Mouse (Mus musculus): ENCODE measurements around the gene Zfp398.

Zfp398 gene

GRCm38 (mm10) chr6:47835482-47835983, at the start of gene Zfp398:
TSS of gene Zfp398 (plus strand) at chr6:47835661.
- peak; percentile 90 for DNase-seq (ENCODE audit: low read depth, low spot score)

DNA sequence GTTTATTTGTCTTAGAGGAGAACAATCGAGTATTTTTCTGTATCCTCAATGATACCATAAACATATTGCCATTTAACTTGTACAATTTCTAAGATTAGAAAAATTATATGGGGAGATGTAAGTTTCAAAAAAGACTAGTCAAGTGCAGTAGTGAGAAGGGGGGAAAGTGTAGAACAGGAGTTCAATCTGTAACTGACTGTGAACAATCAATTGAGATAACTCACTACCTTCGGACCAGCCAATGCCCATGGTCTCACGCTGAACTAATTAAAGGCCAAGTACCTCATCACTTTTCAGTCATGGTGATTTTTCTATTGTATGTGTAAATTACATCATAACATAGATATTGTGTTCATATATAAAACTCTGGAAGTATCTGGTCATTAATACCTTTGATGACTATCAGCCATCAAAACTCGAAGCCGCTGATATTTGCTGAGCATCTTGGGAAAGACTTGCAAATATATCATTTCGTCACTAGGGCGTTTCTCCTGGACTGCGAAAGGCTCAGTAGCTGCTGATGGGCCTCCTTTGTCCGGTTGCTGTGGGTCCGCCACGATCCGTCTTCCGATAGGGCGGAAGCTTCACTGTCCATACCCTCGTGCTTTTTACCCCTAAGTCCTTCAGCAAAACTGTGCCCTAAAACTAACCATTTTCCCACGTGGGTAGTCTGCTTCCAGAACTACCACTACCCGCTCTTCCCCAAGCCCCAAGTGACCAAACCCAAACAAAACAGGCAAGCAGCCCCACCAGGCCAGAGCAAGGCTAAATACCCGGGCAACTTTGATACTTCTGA, 47.3 kb upstream of the Zfp398 start:
- DNase-seq (ENCODE audit: low read depth, low spot score), result peak; percentile 93

DNA sequence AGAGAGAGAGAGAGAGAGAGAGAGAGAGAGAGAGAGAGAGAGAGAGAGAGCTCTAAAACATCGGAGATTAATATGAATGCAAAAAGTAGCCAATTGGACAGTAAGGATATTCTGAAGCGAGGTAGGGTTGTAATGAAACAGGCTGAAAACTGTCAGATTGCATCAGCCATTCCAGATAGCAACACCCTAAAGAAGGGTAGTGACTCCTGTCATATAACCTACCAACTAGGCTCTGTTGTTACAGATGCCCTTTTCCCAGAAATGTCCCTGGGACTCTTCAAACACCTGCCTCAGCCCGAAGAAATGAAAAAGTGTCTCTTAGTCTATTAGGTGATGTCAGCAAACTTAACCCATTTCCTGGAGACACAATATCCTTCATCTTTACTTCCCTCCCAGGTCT, 46.6 kb upstream of the Zfp398 start:
- no peak for DNase-seq (ENCODE audit: low read depth, low spot score)

DNA sequence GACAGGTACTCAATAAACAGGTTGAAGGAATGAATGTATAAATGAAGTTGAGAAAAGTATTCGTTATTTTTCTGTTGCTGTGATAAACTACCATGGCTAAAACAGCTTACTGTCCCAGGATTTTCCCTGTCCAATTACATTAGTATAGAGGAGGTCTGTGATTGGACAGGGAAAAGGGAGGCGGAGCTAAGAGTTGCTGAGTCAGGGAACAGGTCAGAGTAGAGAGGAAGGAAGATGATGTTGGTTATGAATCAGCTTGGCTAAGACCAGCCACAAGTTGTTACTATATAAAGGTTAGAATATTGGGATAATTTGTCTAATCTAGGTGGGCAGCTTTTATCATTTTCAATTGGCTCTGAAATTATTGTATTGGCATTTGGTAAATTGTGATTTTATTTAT, 44.7 kb upstream of the Zfp398 start:
- no peak for DNase-seq (ENCODE audit: low read depth, low spot score)

- no peak for DNase-seq (ENCODE audit: low read depth, low spot score)
These were observed 42.9 kb upstream of the Zfp398 start for GRCm38 (mm10) chr6:47792533-47792932.

DNA sequence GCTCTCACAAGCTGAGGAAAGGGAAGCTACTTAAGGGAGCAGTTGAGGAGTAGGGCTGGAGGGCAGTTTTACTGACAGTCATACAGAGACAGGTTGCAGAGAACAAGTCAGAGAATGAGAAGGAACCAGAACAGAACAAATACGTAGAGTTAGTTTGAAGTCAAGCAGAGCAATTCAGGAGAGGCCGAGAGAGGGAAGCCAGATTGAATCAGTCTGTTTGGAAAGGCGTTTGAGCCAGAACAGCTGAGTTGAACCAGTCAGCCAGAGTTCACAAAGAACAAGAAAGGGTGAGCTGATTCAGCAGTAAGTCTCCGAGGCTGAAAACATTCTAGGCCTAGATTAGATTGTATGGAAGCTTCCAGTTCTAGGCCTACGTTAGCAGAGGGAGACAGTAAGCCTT, 42.2 kb upstream of the Zfp398 start:
- DNase-seq (ENCODE audit: low read depth, low spot score), result no peak

DNA sequence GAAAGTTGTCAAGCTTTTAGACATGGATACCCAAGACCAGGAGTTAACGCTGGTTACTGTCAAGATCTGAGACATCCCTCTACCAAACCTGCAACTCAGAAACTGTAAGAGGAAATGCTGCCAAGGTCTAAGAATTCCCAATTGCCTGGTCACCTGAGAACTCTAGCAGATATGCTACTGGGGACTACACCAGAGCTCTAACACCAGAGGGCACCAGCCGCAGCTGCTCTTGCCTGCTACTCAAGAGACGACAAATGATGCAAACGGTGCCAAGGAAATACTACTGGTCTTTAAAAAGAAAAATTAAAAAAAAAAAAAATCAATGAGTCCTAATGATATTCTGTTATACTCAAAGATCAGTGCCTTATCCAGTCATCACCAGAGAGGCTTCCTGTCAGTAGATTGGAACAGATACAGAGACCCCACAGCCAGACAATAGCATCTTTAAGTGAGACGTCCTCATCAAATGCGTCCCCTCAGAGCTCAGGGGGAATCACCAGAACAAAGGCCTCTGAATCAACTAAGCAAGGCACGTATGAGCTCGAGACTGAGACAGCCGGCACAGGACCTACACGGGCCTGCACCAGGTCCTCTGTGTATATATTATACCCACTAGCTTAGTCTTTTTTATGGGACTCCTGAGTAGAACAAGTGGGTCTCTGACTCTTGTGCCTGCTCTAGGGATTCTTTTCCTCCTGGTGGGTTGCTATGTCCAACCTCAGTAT, 41.2 kb upstream of the Zfp398 start:
- DNase-seq (ENCODE audit: low read depth, low spot score), result no peak

GRCm38 (mm10) chr6:47799079-47799478, 36.4 kb upstream of the Zfp398 start:
- no peak for DNase-seq (ENCODE audit: low read depth, low spot score)

- no peak for DNase-seq (ENCODE audit: low read depth, low spot score)
These were observed 29.9 kb upstream of the Zfp398 start for GRCm38 (mm10) chr6:47805520-47805919.

DNA sequence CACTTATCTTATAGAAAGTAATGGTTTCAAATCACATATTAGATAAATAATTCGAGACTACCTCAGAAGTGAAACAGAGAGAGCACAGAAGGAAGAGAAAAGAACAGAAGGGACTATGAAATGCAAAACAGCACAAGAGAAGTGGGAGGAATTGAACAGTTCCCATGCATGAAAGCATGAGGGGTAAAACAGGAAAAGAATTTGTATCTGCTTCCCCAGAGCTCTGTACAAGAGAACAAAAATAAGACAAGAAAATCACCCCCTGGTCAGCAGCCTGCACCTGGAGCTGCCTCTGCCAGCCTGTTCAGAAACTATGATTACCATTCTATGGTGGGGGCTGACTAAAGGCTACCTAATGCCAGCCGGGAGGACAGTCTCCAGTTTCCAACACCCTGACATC, 28.0 kb upstream of the Zfp398 start:
- DNase-seq (ENCODE audit: low read depth, low spot score), result peak; percentile 44

GRCm38 (mm10) chr6:47808545-47808944, 26.9 kb upstream of the Zfp398 start:
- DNase-seq (ENCODE audit: low read depth, low spot score), result peak; percentile 60

GRCm38 (mm10) chr6:47809053-47809452, 26.4 kb upstream of the Zfp398 start:
- DNase-seq (ENCODE audit: low read depth, low spot score), result no peak

GRCm38 (mm10) chr6:47810181-47810580, 25.3 kb upstream of the Zfp398 start:
- DNase-seq (ENCODE audit: low read depth, low spot score), result no peak

DNA sequence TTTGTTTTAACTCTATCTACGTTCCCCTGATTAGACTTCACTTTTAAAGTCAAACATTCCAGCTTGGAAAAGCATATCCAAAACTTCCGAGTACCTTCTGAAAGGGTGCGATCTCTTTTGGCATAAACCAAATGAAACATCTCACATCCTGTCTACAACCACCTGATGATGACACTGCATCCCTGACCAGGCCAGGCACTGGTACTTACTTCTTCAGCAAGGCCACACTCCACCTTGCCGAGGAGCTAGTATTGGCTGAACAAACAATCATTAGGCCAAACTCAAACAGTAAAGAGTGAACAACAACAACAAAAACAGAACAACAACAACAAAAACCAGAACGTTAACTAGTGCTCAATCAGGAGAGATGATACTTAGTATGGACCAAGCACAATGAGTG, 24.1 kb upstream of the Zfp398 start:
- DNase-seq (ENCODE audit: low read depth, low spot score), result no peak

- DNase-seq (ENCODE audit: low read depth, low spot score), result no peak
These were observed 23.1 kb upstream of the Zfp398 start for GRCm38 (mm10) chr6:47812271-47812915.

GRCm38 (mm10) chr6:47813257-47813878, 22.1 kb upstream of the Zfp398 start, which contains the start of gene Pdia4:
TSS of gene Pdia4 (minus strand) at chr6:47813430.
- peak; percentile 98 for DNase-seq (ENCODE audit: low read depth, low spot score)

- no peak for DNase-seq (ENCODE audit: low read depth, low spot score)
These were observed 19.3 kb upstream of the Zfp398 start for GRCm38 (mm10) chr6:47816151-47816550.

- DNase-seq (ENCODE audit: low read depth, low spot score), result no peak
These were observed 16.7 kb upstream of the Zfp398 start for GRCm38 (mm10) chr6:47818721-47819120.

- DNase-seq (ENCODE audit: low read depth, low spot score), result no peak
These were observed 15.7 kb upstream of the Zfp398 start for GRCm38 (mm10) chr6:47819626-47820325.

GRCm38 (mm10) chr6:47821236-47821635, 14.2 kb upstream of the Zfp398 start:
- DNase-seq (ENCODE audit: low read depth, low spot score), result no peak

DNA sequence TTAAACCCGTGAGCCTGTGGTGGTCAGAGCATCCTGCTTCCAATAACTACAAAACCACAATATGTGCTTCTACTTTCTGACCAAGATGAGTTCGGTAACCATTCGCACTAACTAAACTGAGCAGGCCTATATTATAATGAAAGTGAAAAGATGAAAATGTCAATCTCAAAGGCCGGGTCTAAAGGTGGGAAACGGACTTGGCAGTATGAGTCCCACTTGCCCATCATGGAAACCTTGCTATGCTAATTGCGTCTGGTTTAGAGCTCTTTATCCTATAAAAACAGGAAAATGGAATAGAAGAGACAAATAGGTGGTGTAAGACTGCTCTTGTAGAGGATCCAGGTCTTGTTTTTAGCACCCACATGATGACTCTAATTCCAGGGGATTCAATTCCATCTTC, 13.7 kb upstream of the Zfp398 start:
- no peak for DNase-seq (ENCODE audit: low read depth, low spot score)

All from telencephalon, adult 2 months (tissue).